Mouse (Mus musculus): ENCODE measurements around the gene Rpl36al. TPM values are rescaled to one million over a fixed set of nuclear protein-coding genes. Genes with fewer than 3 reads are reported as not detected.

Rpl36al gene
- polyA plus RNA-seq, 1 experiment from 2014 or later: 688 TPM

- Histone ChIP-seq H3K36me3 (ENCODE audit: control insufficient read depth, insufficient read depth, low read length) (peaks cover 12% of the 10 kb centered on the region), H3K9me3 (replicated peaks; ENCODE audit: control insufficient read depth, low read length) (no peaks in the 10 kb centered on the region), H3K4me3 (replicated peaks; ENCODE audit: low read length) (no peak overlapping the region), H3K27ac (ENCODE audit: low read length) (no peak overlapping the region), H3K9ac (ENCODE audit: low read length) (no peak overlapping the region), H3K4me1 (ENCODE audit: control insufficient read depth, insufficient read depth, low read length) (peaks cover 10% of the 10 kb centered on the region), H3K27me3 (ENCODE audit: control insufficient read depth, insufficient read depth, low read length) (no peaks in the 10 kb centered on the region), H3K4me2 (ENCODE audit: low read depth, low read length) (no peak overlapping the region)
- 67% methylated on average over 2 of the region's 2 CpGs for WGBS
- ATAC-seq (ENCODE audit: insufficient read depth, low FRiP score): no peak
Observed at GRCm38 (mm10) chr12:69155923-69156322, 28.0 kb downstream of the Rpl36al start.

- Histone ChIP-seq H3K4me2 (ENCODE audit: low read depth, low read length) (no peak overlapping the region), H3K27ac (ENCODE audit: low read length) (no peak overlapping the region), H3K27me3 (ENCODE audit: control insufficient read depth, insufficient read depth, low read length) (peaks cover 3% of the 10 kb centered on the region; the same call in 1 of the 2 replicates), H3K4me3 (replicated peaks; ENCODE audit: low read length) (no peak overlapping the region), H3K9ac (ENCODE audit: low read length) (no peak overlapping the region), H3K9me3 (replicated peaks; ENCODE audit: control insufficient read depth, low read length) (no peaks in the 10 kb centered on the region), H3K4me1 (ENCODE audit: control insufficient read depth, insufficient read depth, low read length) (no peaks in the 10 kb centered on the region), H3K36me3 (ENCODE audit: control insufficient read depth, insufficient read depth, low read length) (no peaks in the 10 kb centered on the region)
- 57% methylated on average over 13 of the region's 13 CpGs for WGBS
- no peak for ATAC-seq (ENCODE audit: insufficient read depth, low FRiP score)
Observed at GRCm38 (mm10) chr12:69150049-69150448, 33.8 kb downstream of the Rpl36al start.

- Histone ChIP-seq H3K4me3 (replicated peaks; ENCODE audit: low read length) (no peak overlapping the region), H3K9me3 (replicated peaks; ENCODE audit: control insufficient read depth, low read length) (no peaks in the 10 kb centered on the region), H3K36me3 (ENCODE audit: control insufficient read depth, insufficient read depth, low read length) (no peaks in the 10 kb centered on the region), H3K27me3 (ENCODE audit: control insufficient read depth, insufficient read depth, low read length) (peaks cover 3% of the 10 kb centered on the region; the same call in 1 of the 2 replicates), H3K27ac (ENCODE audit: low read length) (no peak overlapping the region), H3K4me2 (ENCODE audit: low read depth, low read length) (no peak overlapping the region), H3K4me1 (ENCODE audit: control insufficient read depth, insufficient read depth, low read length) (no peaks in the 10 kb centered on the region), H3K9ac (ENCODE audit: low read length) (no peak overlapping the region)
- ATAC-seq (ENCODE audit: insufficient read depth, low FRiP score): no peak
- WGBS: 86% methylated on average over 5 of the region's 5 CpGs
Observed at GRCm38 (mm10) chr12:69147166-69147735, 36.6 kb downstream of the Rpl36al start.

- WGBS: 82% methylated on average over 6 of the region's 6 CpGs
- Histone ChIP-seq H3K4me2 (ENCODE audit: low read depth, low read length) (no peak overlapping the region), H3K36me3 (ENCODE audit: control insufficient read depth, insufficient read depth, low read length) (no peaks in the 10 kb centered on the region), H3K27ac (ENCODE audit: low read length) (no peak overlapping the region), H3K9me3 (replicated peaks; ENCODE audit: control insufficient read depth, low read length) (no peaks in the 10 kb centered on the region), H3K27me3 (ENCODE audit: control insufficient read depth, insufficient read depth, low read length) (no peaks in the 10 kb centered on the region), H3K9ac (ENCODE audit: low read length) (no peak overlapping the region), H3K4me3 (replicated peaks; ENCODE audit: low read length) (no peak overlapping the region), H3K4me1 (ENCODE audit: control insufficient read depth, insufficient read depth, low read length) (no peaks in the 10 kb centered on the region)
- ATAC-seq (ENCODE audit: insufficient read depth, low FRiP score): no peak
Observed at GRCm38 (mm10) chr12:69143460-69143859, 40.4 kb downstream of the Rpl36al start.

GRCm38 (mm10) chr12:69139841-69140240 is 44.0 kb downstream of the Rpl36al start:
- no peak for ATAC-seq (ENCODE audit: insufficient read depth, low FRiP score)
- 84% methylated on average over 7 of the region's 7 CpGs for WGBS

GRCm38 (mm10) chr12:69139201-69139600 is 44.7 kb downstream of the Rpl36al start:
- Histone ChIP-seq H3K9ac (ENCODE audit: low read length) (no peak overlapping the region), H3K4me2 (ENCODE audit: low read depth, low read length) (no peak overlapping the region), H3K4me1 (ENCODE audit: control insufficient read depth, insufficient read depth, low read length) (no peaks in the 10 kb centered on the region), H3K4me3 (replicated peaks; ENCODE audit: low read length) (no peak overlapping the region), H3K27ac (ENCODE audit: low read length) (no peak overlapping the region), H3K36me3 (ENCODE audit: control insufficient read depth, insufficient read depth, low read length) (no peaks in the 10 kb centered on the region), H3K9me3 (replicated peaks; ENCODE audit: control insufficient read depth, low read length) (no peaks in the 10 kb centered on the region), H3K27me3 (ENCODE audit: control insufficient read depth, insufficient read depth, low read length) (no peaks in the 10 kb centered on the region)
- WGBS: 90% methylated on average over 3 of the region's 3 CpGs
- no peak for ATAC-seq (ENCODE audit: insufficient read depth, low FRiP score)

More at GRCm38 (mm10) chr12:69139841-69140240, 44.0 kb downstream of the Rpl36al start:
- no peaks in the 10 kb centered on the region for H3K36me3 ChIP-seq (ENCODE audit: control insufficient read depth, insufficient read depth, low read length)
- no peaks in the 10 kb centered on the region for H3K27me3 ChIP-seq (ENCODE audit: control insufficient read depth, insufficient read depth, low read length)
- no peak overlapping the region for H3K4me2 ChIP-seq (ENCODE audit: low read depth, low read length)
- no peaks in the 10 kb centered on the region for H3K9me3 ChIP-seq (replicated peaks; ENCODE audit: control insufficient read depth, low read length)
- H3K4me3 ChIP-seq (replicated peaks; ENCODE audit: low read length): no peak overlapping the region
- no peaks in the 10 kb centered on the region for H3K4me1 ChIP-seq (ENCODE audit: control insufficient read depth, insufficient read depth, low read length)
- H3K27ac ChIP-seq (ENCODE audit: low read length): no peak overlapping the region
- no peak overlapping the region for H3K9ac ChIP-seq (ENCODE audit: low read length)

Small RNA genes within 50 kb of the gene (microRNA-seq; reads per million reads assigned to microRNA genes)
- not detected for gene Gm47287
- gene Gm47295: 0.50 reads per million

Other genes starting within 250 kb of the Rpl36al start
- gene Rps29, start 24.9 kb downstream of the Rpl36al start, polyA plus RNA-seq (2015; fragmentation: Nextera tagmentation; extraction: Ambion mirVana): 1,481 and 1,784 TPM in 2 replicates
- gene Lrr1, start 15.3 kb downstream of the Rpl36al start, polyA plus RNA-seq (2015; fragmentation: Nextera tagmentation; extraction: Ambion mirVana): 14.2 and 16.5 TPM in 2 replicates
- 32.6 and 41.9 TPM in 2 replicates for gene Mgat2, start 74 bp upstream of the Rpl36al start, polyA plus RNA-seq (2015; fragmentation: Nextera tagmentation; extraction: Ambion mirVana)
- 18.5 and 22.3 TPM in 2 replicates for gene Gm49383, start 13.0 kb upstream of the Rpl36al start, polyA plus RNA-seq (2015; fragmentation: Nextera tagmentation; extraction: Ambion mirVana)
- gene Dnaaf2, start 14.3 kb upstream of the Rpl36al start, polyA plus RNA-seq (2015; fragmentation: Nextera tagmentation; extraction: Ambion mirVana): 6.6 and 7.4 TPM in 2 replicates
- gene Gm49384, start 20.2 kb upstream of the Rpl36al start, polyA plus RNA-seq (2015; fragmentation: Nextera tagmentation; extraction: Ambion mirVana): 20.8 and 22.8 TPM in 2 replicates
- gene Pole2, start 44.1 kb upstream of the Rpl36al start, polyA plus RNA-seq (2015; fragmentation: Nextera tagmentation; extraction: Ambion mirVana): 21.4 and 21.7 TPM in 2 replicates
- 7.2 and 7.3 TPM in 2 replicates for gene Klhdc1, start 57.1 kb upstream of the Rpl36al start, polyA plus RNA-seq (2015; fragmentation: Nextera tagmentation; extraction: Ambion mirVana)
- gene Klhdc2, start 112.6 kb upstream of the Rpl36al start, polyA plus RNA-seq (2015; fragmentation: Nextera tagmentation; extraction: Ambion mirVana): 74.8 and 87.2 TPM in 2 replicates
- gene Nemf, start 173.1 kb upstream of the Rpl36al start, polyA plus RNA-seq (2015; fragmentation: Nextera tagmentation; extraction: Ambion mirVana): 82.4 and 83.1 TPM in 2 replicates
- 39.3 and 42.3 TPM in 2 replicates for gene Arf6, start 188.1 kb upstream of the Rpl36al start, polyA plus RNA-seq (2015; fragmentation: Nextera tagmentation; extraction: Ambion mirVana)
- 0.80 and 0.94 TPM in 2 replicates for gene Gm9887, start 188.4 kb upstream of the Rpl36al start, polyA plus RNA-seq (2015; fragmentation: Nextera tagmentation; extraction: Ambion mirVana)